Mouse (Mus musculus): ENCODE results near the gene Upk1b.

Upk1b gene

GRCm38 (mm10) chr16:38724256-38724655 is 75.9 kb downstream of the Upk1b start:
- DNase-seq (ENCODE audit: extremely low read depth, low read depth), result no peak
